Mouse (Mus musculus) lung, postnatal 4 days (tissue): ENCODE measurements around the gene Arhgef18.

Experiments used
- DNase-seq, 2 experiments: peaks; one replicate each; pipeline ENCODE4 v3.0.0; 2021

The Arhgef18 gene

GRCm38 (mm10) chr8:3397597-3397996 is 4.8 kb downstream of the Arhgef18 start:
- peak in 1 of 2 experiments; percentile 41 for DNase-seq

DNA sequence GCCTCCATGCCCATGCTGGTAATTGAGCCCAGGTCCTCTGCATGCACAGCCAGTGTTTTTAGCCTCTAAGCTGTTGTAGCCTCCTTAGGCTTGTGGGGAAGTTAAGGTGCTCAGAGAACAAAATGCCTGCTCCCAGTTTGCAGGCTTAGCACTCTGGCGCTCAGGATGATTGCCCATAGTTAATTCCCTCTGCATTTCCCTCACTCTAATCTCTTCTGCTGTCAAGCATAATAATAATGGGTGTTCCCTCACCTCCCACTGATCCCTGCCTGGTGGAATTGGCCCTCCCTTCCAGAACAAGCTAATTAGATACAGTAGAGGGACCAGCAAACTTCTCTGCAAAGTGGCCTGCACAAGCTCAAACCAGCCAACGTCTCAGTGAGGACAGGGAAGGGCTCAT is 7.7 kb downstream of the Arhgef18 start:
- DNase-seq = no peak

DNA sequence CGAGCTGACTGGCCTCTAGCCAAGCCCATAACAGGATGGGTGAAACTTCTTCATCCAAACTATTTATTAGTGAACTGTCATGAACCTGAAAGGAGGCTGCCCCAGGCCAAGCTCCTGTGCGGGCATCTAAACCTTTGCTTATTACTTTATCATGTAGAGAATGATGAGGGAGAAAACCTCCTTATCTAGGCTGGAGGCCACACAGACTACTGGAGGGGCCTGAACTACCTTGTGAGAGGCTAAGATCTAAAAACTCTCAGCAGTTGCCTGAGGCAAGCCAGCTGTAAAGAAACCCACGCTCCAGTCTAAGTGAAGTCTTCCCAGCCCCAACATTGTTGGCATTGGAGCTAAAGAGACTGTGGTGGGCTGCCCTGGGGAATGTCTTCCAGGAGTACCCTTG is 14.6 kb downstream of the Arhgef18 start:
- no peak for DNase-seq

DNA sequence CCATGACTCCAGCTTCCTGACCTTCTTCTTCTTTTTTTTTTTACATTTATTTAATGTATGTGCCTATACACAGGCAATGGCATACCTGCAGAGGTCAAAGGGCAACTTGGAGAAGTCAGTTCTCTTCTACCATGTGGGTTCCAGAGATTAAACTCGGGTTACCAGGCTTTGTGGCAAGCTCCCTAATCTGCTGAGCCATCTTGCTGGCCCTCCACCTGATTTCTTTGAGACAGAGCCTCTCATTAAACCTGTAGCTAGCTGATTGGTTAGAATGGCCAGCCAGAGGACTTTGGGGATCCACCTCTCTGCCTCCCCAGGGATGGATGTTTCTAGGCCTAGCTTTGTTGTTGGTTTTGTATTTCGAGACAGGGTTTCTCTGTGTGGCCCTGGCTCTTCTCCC is 18.3 kb downstream of the Arhgef18 start:
- no peak for DNase-seq

DNA sequence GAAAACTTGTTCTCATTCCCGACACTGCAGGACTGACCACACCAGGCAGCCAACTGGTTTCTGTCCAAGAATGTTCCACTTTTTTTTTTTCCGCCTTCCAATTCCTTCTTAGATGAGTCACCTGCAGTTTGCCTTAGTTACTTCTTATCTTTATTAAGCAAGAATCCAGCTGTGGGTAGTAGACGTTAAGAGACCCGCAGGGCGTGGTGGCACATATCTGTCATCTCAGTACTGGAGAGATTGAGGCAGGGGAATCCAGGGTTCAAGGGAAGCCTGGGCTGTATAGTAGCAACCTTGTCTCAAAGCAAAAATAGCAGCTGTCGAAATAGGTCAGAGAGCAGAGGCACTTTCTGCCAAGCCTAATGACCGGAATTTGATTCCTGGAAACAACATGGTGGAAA is 19.1 kb downstream of the Arhgef18 start:
- peak in 1 of 2 experiments; percentile 30 for DNase-seq

DNA sequence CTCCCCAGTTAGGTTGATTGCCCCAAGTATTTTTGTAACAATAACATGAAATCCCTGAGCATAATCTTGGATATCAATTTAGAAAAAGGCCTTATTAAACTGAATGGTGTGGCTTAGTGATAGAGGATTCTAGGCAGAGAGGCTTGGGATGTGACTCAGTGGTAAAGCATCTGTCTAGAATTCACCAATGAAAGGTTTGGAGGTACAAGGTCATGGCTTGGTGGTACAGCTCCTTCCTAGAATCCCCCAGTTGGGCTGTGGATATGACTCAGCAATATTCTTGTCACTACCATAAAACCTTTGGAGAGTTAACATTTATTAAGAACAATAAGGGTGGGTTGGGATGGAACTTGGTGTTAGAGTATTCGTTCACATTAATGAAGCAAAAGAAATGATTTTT is 20.0 kb downstream of the Arhgef18 start:
- no peak for DNase-seq

- DNase-seq = no peak
Observed at GRCm38 (mm10) chr8:3414639-3415190, 21.9 kb downstream of the Arhgef18 start.

DNA sequence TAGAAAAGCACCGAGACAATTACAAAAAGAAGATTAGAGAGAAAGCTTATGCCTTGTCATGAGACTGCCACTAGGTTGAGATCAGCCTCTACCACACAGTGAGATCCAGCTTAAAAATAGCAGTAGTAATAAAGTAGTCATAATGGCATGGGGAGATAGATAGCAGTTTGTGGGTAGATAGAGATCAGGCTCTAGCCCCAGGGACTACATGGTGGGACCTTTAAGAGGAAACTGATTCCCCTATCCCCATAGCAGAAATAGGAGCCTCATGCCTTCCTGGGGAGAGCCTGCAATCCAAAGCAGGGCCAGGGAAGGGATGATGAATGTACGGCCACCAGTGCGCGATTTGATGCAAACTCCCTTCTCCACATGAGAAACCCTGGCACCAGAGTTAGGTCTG is 22.5 kb downstream of the Arhgef18 start:
- no peak for DNase-seq

GRCm38 (mm10) chr8:3415661-3416060 is 22.9 kb downstream of the Arhgef18 start:
- DNase-seq = no peak

- no peak for DNase-seq
Observed at GRCm38 (mm10) chr8:3416846-3417245, 24.0 kb downstream of the Arhgef18 start.

GRCm38 (mm10) chr8:3417455-3417854 is 24.6 kb downstream of the Arhgef18 start:
- DNase-seq = no peak

- DNase-seq = no peak
Observed at GRCm38 (mm10) chr8:3418101-3418500, 25.3 kb downstream of the Arhgef18 start.

GRCm38 (mm10) chr8:3420105-3420706 is 27.4 kb downstream of the Arhgef18 start:
- no peak for DNase-seq

DNA sequence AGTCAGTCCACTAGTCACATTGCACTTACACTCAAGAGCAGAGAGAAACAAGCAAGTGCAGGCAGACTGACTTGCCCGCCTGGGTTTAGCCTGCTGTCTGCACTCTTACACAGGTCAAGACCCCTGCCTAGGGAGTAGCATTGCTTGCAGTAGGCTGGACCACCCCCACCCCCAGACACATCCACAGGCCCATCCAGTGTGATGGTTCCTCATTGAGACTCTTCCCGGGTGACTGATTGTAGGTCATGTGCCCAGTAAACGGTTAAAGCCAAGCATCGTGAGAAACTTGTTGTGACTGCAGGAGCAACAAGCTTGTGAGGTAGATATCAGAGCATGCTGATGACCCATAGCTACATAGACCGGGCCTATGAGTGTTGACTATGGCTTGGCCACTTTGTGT is 28.7 kb downstream of the Arhgef18 start:
- no peak for DNase-seq

DNA sequence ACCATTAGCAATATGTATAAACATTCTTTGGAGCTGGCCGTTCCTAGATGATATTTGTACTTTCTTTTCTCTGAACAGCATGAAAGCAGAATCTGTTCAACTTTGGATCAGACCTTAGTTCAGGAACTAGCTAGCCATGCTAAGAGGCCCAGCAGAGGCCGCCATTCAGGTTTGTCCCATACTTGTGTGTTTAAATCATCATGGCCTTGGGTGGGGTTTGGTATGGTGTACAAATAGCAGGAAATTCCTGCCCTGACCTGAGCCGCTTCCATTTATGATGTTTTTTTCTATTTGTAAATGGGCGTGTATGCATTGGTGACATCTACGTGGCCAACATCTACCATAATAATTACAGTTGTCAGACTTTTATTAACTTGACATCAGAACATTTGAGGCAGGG is 32.4 kb downstream of the Arhgef18 start:
- no peak for DNase-seq

DNA sequence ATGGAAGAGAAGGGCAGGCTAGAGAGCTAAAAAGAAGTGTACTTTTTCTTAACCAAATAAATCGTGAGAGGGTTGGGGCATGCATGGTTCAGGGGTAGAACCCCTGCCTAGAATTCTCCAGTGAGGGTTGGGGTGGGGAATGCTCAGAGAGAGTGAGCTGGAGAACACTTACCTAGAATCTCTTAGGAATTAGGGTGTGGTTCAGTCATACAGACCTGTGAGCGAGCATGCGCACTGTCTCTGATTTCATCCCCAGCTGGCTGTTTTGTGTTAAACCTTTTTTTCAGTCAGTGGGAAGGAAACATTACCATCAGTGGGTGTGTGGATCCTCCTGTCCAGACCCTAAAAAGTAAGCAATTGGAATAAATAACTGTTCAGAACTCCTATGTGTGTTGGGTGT is 33.4 kb downstream of the Arhgef18 start:
- no peak for DNase-seq

- no peak for DNase-seq
Observed at GRCm38 (mm10) chr8:3428426-3428825, 35.6 kb downstream of the Arhgef18 start.

- DNase-seq = peak; percentile 56
Observed at GRCm38 (mm10) chr8:3429966-3430365, 37.2 kb downstream of the Arhgef18 start.

GRCm38 (mm10) chr8:3431113-3431512 is 38.3 kb downstream of the Arhgef18 start:
- DNase-seq = no peak

- no peak for DNase-seq
Observed at GRCm38 (mm10) chr8:3436492-3436891, 43.7 kb downstream of the Arhgef18 start.

DNA sequence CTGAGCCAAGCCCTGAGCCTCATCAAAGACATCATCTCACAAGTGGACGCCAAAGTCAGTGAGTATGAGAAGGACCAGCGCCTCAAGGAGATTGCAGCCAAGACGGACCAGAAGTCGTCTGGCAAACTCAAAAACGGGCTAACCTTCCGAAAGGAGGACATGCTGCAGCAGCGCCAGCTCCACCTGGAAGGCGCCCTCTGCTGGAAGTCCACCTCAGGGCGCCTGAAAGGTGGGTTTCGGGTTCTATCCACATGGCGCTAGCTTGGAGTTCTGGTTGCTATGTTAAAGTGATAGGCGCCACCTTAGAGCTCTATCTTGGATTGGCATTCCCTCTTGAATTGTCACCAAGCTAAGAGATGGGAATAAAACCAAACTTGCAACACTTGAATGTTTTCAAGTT is 46.7 kb downstream of the Arhgef18 start:
- no peak for DNase-seq

GRCm38 (mm10) chr8:3449226-3449625 is 56.4 kb downstream of the Arhgef18 start:
- no peak for DNase-seq

DNA sequence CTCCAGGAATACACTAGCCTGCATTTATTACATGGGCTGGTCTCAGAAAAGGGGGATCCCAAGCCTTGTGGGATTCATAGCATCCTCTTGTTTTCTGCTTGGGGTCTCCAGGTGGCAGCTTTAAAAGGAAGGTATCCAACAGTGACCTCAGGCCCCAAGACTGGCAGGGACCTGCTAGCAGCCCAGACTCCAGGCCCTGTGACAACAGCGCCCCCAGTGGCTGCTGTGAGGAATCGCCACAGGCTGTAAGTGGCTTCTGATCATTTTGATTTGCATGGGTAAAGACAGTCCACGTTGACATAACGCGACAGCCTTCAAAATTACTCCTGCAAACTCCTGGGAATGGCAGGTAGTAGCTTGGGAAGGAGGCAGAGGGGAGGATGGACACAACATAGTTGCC is 57.9 kb downstream of the Arhgef18 start:
- DNase-seq = peak; percentile 58 to 67

- no peak for DNase-seq
Observed at GRCm38 (mm10) chr8:3451992-3452391, 59.2 kb downstream of the Arhgef18 start.

DNA sequence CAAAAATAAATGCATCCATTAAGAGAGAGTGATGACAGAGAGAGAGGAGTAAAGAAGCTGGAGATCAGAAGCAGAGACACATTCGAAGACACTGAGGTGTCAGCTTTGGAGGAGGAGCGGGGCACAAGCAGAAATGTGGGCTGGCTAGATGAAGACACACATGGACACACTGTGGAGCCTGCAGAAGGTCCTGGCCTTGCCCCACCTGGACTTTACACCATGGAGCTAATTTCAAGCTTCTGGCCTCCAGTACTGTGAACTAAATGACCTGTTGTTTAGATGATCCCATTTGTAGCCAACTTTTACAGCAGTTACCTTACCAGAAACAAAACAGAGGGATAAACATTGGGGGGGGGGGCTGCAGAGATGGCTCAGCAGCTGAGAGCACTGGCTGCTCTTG is 70.4 kb downstream of the Arhgef18 start:
- DNase-seq = no peak
